Mouse (Mus musculus): Measurements from ENCODE around the gene Gm7102.
"Not testable (repeated sequence)": the region's sequence is repeated elsewhere in the genome, so short reads cannot be mapped to it uniquely, and the experiment has no call there.

Gm7102 gene

GRCm38 (mm10) chr19:61175756-61176324 lies at the start of gene Gm7102:
Gm7102 (minus strand) TSS chr19:61176309.
- no peak for DNase-seq (ENCODE audit: low read depth, low spot score)

- no peak for DNase-seq (ENCODE audit: low read depth, low spot score)
These were observed 48.8 kb upstream of the Gm7102 start for GRCm38 (mm10) chr19:61224678-61225525.

- DNase-seq (ENCODE audit: low read depth, low spot score) = no peak
These were observed 47.7 kb upstream of the Gm7102 start for GRCm38 (mm10) chr19:61223706-61224328.

DNA sequence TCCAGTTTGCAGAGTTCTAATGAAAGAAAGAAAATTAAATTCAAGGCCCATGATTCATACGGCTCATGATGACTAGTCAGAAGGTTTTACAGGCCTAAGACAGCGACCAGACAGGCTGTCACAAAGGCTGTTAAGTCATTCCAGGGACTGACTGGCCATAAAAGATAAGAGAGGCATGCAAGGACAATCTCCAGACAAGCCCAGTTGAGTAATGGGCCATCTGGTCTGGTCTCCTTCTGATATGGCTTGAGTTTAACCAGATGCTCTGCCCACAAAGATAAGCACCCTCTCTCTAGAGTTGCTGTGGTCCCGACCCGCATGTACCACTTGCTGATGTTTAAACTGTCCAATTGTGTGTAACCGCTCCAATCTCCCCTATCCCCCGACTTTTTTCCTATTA lies 31.4 kb upstream of the Gm7102 start:
- not testable (repeated sequence) for DNase-seq (ENCODE audit: low read depth, low spot score)

DNA sequence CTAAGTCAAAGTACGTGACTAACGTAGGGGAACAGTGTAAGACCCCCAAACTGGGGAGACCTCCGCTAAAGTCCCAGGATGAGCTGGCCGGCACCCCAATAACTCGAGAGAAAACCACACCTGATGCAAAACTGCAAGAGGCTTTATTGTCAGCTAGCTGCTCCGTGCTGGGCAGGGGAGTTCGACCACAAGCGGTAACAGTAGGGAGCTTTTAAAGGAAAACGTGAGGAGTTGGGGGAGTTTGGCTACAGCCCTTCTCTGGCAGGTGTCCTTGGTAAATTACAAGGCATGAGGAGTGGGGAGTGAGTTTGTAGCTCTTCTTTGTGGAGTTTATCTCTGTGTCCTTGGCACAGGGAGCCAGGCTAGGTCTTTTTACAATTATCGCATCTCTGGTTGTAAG lies 23.7 kb upstream of the Gm7102 start:
- DNase-seq (ENCODE audit: low read depth, low spot score) = no peak

- peak; percentile 50 for DNase-seq (ENCODE audit: low read depth, low spot score)
These were observed 23.2 kb upstream of the Gm7102 start for GRCm38 (mm10) chr19:61199316-61199715.

GRCm38 (mm10) chr19:61183590-61183989 lies 7.5 kb upstream of the Gm7102 start, which contains the start of gene Gm6020:
Gm6020 (plus strand) TSS chr19:61183890.
- DNase-seq (ENCODE audit: low read depth, low spot score) = not testable (repeated sequence)

DNA sequence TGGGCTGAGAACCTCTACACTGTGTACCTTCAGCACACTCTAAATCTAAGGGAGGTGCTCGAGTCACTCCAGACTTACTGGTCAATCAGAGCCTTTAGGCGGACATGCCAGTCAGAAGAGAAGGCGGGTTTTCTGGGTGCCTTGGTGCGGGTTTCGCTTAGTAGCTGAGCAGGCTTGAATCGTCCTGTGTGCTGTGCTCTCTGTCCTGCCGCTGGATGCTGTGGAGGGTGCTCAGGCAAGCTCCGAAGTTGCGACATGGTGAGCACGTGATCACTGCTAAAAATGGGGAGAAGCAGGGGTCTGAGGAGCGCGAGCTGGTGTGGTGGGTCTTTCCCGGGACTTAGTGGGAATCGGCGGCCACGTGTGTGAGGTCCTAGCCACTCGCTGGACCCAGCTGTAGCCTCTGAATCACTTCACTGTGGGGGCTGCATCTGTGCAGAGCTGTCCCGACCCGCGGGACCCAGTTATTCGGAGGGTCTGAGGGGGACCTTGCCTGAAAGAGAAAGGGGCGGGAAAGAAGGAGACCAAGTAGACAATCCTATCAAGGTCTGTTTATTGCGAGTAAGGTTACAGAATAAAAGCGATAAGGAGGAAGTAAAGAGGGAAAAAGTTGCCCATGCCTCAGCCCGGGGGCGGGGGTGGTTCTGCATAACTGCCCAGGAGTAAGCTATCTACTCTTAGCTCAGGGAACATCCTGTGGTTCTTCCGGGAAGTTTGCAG lies 24.2 kb downstream of the Gm7102 start:
- no peak for DNase-seq (ENCODE audit: low read depth, low spot score)

DNA sequence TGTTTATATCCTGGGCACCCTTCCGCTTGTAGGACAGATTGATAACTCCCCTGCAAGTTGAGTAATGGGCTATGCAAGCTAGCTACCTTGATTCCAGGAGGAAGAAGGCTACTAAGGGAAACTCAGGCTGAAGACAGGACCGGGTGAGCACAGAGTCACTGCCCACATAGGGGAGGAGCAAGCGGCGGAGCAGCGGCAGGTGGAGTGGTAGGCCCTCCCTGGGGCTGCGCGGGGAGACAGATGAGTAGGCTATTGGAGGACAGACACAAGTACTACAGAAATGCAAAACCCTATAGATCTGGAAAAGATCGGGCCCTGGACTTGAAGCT lies 24.8 kb downstream of the Gm7102 start:
- no peak for DNase-seq (ENCODE audit: low read depth, low spot score)

- no peak for DNase-seq (ENCODE audit: low read depth, low spot score)
These were observed 34.8 kb downstream of the Gm7102 start for GRCm38 (mm10) chr19:61141299-61141698.

DNA sequence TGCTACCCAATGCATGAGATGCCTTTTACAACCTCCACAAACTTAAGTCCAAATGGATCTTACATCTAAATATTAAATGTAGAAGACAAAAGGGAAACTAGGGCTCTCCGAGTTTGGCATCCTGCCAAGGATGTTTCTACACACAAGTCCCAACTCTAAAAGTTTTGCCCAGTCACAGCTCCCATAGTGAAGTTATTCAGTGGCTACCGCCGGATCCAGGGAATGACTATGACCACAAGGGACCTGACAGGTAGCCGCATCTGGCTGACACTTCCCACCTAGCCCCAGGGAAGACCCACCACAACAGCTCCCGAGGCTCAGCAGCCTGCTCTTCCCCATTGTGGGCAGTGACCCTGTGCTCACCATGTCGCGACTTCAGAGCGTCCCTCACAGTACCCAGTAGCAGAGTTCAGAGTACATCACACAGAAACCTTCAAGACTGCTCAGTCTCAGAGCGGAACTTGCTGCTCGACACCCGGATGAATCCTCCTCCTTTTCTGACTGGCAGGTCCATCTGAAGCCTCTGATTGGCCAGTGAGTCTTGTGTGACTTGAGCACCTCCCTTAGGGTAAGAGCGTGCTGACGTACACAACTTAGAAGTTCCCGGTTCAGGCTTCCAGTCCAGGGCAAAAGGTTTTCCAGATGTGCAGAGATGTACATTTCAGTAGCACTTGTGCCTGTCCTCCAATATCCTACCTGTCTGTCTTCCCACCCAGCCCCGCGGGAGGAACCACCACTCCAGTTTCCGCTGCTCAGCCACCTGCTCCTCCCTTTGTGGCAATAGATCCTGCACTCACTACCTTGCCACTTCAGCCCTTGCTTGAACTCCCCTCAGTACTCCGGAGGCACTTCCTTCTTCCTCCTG lies 35.5 kb downstream of the Gm7102 start, which contains the start of gene Zfp950:
Gene Zfp950, minus strand, starts transcription at position 499 of the 865 bp plus-strand sequence.
- peak; percentile 89 for DNase-seq (ENCODE audit: low read depth, low spot score)

DNA sequence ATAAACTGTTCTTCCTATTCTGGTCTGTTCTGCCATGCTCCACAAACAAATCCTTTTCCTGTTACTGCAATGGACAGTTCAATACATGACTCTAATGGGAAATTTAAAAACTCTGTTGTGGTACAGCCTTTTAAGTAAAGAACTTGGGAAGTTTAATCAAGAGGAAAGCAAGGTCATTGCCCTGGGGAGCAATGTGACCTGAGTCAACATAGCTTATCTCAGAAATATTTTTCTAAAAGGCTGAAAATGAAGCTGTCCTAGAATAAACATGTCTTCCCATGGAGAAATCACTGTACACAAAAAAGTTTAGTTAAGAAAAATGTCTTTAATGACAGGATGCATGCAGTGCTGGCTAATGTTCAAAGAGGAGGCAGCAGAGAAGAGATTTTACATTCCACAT lies 37.5 kb downstream of the Gm7102 start:
- DNase-seq (ENCODE audit: low read depth, low spot score) = no peak

GRCm38 (mm10) chr19:61131096-61131495 lies 45.0 kb downstream of the Gm7102 start:
- DNase-seq (ENCODE audit: low read depth, low spot score) = no peak

All from skeletal muscle tissue, adult 2 months (tissue).